Mouse (Mus musculus) spleen, embryonic (tissue): Measurements from ENCODE around the gene Sept8.
"Not testable (repeated sequence)": the region's sequence is repeated elsewhere in the genome, so short reads cannot be mapped to it uniquely, and the experiment has no call there.

ENCODE experiments used
- CTCF ChIA-PET: fragments of 350-600 bp; sonication (Branson Sonifier 250); formaldehyde crosslinking; loops from one replicate; lab custom pipeline; 2022; lab: Charles Lee

Sept8 gene

DNA sequence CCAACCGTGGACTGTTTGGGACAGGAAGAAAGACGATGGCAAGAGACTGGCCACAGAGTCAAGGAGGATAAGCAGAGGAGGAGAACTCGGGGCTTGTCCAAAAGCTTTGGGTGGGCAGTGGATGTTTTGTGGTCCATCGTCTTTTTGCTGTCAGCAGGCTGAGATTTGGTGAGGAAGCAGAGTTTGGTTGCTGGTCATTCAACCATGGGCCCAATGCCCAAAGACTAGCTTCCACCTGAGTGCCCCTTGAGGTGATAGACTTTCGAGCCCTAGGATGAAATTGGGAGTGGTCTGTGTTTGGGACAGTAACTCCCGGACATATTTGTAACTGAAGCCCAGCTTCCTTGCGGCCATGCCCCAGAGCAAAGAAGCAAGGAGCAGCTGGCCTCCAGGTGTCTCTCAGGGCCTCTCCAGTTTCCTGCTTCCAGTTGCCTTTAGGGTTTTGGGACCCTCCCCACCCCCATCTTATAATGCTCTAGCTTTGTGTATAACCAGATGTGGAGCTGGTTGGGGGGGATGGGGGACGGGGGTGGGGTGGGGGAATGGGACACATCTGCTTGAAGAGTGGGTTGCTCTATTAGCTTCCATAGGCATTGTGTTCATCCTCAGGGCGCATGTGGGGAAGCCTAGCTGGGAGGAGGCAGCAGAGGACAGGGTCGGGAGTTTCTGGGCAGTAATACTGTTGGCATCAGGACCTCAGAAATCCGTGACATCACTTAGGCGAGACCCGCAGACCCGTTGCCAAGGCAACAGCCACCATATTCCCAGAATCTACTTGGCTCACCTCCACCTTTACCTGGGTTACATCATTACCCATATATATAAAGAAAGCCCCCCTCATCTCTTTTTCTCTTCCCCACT is 4.7 kb downstream of the Sept8 start:
- CTCF ChIA-PET: no interaction called here

- CTCF ChIA-PET: no interaction called here
Measured at GRCm38 (mm10) chr11:53524905-53525304, 5.8 kb downstream of the Sept8 start.

- CTCF ChIA-PET: no interaction called here
Measured at GRCm38 (mm10) chr11:53525461-53525860, 6.4 kb downstream of the Sept8 start.

- CTCF ChIA-PET: interaction anchor here (0.6 kb wide), 1 partner anchor 786 kb away, joined by 3 read pairs; no protein-coding TSS in a partner anchor
Measured at GRCm38 (mm10) chr11:53528397-53529252, 9.6 kb downstream of the Sept8 start.

- CTCF ChIA-PET: no interaction called here
Measured at GRCm38 (mm10) chr11:53529253-53529557, 10.1 kb downstream of the Sept8 start.

- CTCF ChIA-PET: no interaction called here
Measured at GRCm38 (mm10) chr11:53530001-53530400, 10.9 kb downstream of the Sept8 start.

- CTCF ChIA-PET: no interaction called here
Measured at GRCm38 (mm10) chr11:53531578-53532230, 12.6 kb downstream of the Sept8 start.

DNA sequence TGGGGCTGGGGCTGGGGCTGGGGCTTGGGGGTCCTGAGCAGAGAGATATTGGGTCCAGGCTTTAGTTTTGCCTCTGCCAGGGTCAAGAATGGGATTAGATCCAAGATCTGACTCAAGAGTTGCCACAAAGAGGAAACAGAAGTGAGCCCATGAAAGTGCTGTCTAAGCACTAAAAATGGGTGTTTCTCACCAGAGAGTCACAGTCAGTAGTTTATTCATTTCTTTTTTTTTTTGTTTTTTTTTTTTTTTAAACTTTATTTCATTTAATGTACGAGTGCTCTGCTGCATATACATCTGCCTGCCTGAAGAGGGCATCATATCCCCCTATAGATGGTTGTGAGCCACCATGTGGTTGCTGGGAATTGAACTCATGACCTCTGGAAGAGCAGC is 13.2 kb downstream of the Sept8 start:
- CTCF ChIA-PET: no interaction called here

- CTCF ChIA-PET: no interaction called here
Measured at GRCm38 (mm10) chr11:53539002-53539491, 20.0 kb downstream of the Sept8 start.

GRCm38 (mm10) chr11:53540394-53540793 is 21.3 kb downstream of the Sept8 start:
- CTCF ChIA-PET: no interaction called here

DNA sequence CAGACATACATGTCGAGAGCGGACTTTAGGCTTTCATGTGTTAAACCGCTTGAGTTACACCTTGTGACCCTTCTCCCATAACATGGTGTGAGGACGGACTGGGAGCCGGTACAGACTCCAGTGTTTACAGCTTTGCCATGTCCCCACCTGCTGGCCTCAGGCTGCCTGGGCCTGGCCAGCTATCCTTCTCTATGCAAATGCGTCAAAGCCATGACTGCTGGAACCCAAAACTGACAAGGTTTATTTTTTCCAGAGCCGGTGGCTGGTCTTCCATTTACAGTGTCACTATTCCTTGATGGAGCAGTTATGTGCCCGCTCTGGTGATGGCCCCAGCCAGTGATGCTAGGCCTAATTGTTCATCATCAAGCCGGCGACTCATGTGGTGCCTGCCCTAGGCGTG is 22.2 kb downstream of the Sept8 start:
- CTCF ChIA-PET: no interaction called here

DNA sequence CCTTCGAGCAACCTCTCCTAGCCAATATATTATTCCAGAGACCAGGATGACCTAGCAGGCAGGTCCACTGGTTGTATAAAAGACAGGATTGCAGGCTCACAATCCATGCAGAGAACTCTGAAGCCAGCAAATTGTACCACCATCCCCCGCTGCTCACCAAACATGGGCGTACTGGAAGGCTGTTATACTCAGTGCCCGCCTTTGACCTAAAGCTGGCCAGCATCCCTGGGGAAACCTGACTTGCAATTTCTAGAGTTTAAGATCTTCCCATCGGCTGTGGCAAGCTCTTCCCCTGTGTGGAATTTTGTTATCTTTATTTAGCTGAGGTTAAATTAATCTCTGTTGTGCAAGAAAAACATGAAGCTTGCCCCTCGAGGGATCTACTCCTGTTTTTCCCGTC is 24.0 kb downstream of the Sept8 start:
- CTCF ChIA-PET: no interaction called here

GRCm38 (mm10) chr11:53546271-53546670 is 27.2 kb downstream of the Sept8 start:
- CTCF ChIA-PET: interaction anchor here (0.6 kb wide), 1 partner anchor 76 kb away, joined by 3 read pairs; the partner anchor contains the start of gene Gm9837

DNA sequence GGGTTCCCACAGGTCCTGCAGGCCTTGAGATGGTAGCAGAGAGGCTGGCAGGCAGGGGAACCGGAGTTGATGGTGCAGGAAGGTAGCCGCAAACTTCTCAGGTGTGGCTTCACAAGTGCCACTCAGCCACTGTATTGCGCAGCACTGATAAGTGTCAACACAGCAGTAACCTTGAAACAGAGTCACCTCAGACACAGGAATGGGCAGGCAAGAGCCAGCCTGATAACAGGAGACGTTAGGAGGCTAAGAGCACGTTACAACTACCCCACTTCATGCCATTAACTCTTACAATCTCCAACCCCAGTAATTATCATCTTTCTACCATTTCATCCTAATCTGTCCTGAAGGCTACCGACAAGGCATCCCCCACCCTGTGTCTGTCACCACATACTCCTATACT is 28.5 kb downstream of the Sept8 start:
- CTCF ChIA-PET: no interaction called here

DNA sequence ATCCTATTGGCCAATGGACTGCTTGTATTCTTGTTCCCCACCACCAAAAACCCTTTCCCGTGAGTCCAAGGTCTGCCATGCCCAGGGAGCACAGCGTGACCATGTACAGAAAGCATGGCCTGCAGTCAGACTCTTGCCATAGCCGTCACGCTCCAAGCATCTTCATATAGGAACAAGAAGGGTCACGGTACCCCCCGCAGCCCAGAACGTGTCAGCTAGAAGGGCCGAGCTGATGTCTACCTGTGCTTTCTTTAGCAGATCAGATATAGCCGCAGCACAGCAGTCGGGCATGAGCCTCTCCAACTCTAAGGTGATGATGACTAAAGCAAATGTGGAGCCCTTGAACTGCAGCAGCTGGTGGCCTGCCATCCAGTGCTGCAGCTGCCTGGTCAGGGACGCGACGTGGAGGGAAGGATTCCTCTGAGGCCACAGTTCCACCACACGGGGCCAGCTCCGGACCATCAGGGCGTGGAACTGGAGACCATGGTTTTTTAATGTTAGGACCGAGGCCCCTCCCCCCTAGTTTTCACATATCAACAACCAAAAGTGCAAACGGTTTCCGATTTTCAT is 29.1 kb downstream of the Sept8 start:
- CTCF ChIA-PET: no interaction called here

DNA sequence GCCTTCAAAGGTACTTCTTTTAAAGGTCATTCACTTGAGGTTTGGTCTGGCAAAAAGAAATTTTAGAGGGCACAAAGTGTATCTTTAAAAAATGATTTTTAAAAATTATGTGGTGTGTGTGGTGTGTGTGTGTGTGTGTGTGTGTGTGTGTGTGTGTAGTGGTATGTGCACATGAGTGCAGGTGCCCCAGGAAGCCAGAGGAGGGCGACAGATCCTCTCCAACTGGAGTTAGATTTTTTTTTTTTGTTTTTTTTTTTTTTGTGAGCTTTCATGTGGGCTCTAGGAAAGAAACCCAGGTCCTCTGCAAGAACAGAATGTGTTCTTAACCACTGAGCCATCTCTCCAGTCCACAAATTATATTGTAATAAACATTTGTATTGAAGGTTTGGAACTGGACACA is 31.7 kb downstream of the Sept8 start:
- CTCF ChIA-PET: interaction anchor here (0.6 kb wide), 1 partner anchor 104 kb away, joined by 3 read pairs; no protein-coding TSS in a partner anchor

DNA sequence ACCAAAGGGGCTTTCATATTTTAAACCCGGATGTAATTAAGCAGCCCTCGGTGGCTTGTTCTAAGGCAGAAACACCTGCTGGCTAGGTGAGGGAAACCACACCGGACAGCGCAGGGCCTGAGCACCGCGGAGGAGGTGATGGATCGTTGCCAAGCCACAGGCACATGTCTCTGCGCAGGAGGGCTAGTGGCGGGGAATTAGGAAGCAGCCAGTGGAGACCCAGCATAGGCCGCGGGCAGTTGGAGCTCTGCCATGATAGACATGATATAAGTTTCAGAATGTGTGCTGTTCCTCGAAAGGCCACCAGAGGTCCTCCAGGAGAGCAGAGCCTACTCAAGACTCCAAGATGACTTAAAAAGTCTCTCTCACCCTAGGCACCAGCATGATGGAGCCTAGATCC is 32.7 kb downstream of the Sept8 start:
- CTCF ChIA-PET: no interaction called here

DNA sequence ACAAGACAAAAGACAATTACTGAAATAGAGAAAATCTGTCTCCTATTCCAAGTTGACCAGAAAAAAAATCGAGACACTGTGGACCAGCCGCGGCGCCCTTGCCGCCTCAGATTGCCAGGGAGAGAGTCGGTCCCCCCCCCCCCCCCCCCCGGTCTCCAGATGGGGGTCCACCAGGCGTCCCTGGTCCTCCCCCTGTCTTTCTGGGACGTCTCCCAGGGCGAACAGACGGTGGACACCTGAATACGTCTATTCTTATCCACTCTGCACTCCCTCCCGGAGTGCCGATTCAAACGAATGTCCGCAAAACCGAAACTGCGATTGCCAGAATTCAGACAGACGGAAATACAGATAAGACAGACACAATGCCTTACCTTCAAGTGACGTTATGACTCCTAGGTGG is 37.5 kb downstream of the Sept8 start:
- CTCF ChIA-PET: not testable (repeated sequence)

DNA sequence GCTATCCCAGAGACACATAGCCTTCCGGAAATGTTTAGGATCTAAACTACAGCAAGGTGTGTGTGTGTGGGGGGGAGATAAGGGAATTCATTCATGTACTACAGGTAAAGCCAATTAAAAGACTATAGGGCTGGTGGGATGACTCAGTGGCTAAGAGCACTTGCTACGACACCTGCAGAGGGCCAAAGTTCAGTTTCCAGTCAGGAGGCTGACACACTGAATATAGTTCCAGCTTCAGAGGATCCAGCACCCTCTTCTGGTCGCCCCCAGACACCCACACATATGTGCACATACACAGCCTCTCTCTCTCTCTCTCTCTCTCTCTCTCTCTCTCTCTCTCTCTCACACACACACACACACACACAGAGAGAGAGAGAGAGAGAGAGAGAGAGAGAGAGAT is 38.9 kb downstream of the Sept8 start:
- CTCF ChIA-PET: not testable (repeated sequence)

GRCm38 (mm10) chr11:53559980-53560379 is 40.9 kb downstream of the Sept8 start:
- CTCF ChIA-PET: not testable (repeated sequence)

- CTCF ChIA-PET: no interaction called here
Measured at GRCm38 (mm10) chr11:53561986-53562385, 42.9 kb downstream of the Sept8 start.

DNA sequence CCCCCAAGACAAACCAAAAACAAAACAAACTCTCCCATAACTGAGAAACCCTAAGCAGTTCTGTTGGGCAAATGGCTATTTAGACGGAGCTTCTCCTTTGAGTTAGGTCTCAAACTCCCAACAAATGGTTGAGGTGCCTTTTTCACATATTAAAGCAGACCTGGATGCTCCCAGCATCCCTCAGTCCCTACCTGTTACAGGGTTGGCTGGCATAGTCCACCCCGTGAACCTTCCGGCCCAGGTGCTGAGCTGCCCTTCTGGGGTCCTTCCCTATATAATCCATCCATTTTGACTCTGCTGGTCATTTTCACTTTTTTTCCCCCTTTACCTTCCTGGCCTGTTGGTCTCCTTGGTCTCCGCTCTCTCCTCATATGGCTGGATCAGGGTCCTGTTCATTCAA is 47.6 kb downstream of the Sept8 start:
- CTCF ChIA-PET: interaction anchor here (0.6 to 1.1 kb wide), 3 partner anchors 21 to 1285 kb away, joined by 3 read pairs; no protein-coding TSS in a partner anchor
